Mouse (Mus musculus) gastrocnemius, adult 2 months (tissue): Measurements from ENCODE around the gene 5330417H12Rik. TPM values are rescaled to one million over a fixed set of nuclear protein-coding genes. Genes with fewer than 3 reads are reported as not detected.

Source experiments
- DNase-seq: peaks from one replicate; pipeline ENCODE4 v3.0.0; 2022
- H3K27ac ChIP-seq: fragments of 200-600 bp; 2 replicates; pipeline ENCODE4 v1.8.1; 2022; ENCODE audit warnings: mild to moderate bottlenecking
- H3K4me3 ChIP-seq: fragments of 200-600 bp; 2 replicates; pipeline ENCODE4 v1.8.1; 2022; ENCODE audit warnings: mild to moderate bottlenecking, moderate library complexity
- CTCF ChIP-seq: fragments of 200-600 bp; IDR thresholded peaks from 2 replicates; pipeline ENCODE4 v1.8.1; 2022; ENCODE audit warnings: antibody characterized with exemption, mild to moderate bottlenecking, moderate library complexity
- intact Hi-C: fragments of 180-260 bp; cut with DNase I; formaldehyde crosslinking; loops from one replicate; pipeline ENCODE4 v1.15.1; 2025
- total RNA-seq, 2 experiments: library from RNA; stranded (reverse); gene quantifications; 2 replicates each; pipeline ENCODE4 v1.2.3; 2021

5330417H12Rik gene
- total RNA-seq, 2 experiments from 2014 or later, result not detected

DNA sequence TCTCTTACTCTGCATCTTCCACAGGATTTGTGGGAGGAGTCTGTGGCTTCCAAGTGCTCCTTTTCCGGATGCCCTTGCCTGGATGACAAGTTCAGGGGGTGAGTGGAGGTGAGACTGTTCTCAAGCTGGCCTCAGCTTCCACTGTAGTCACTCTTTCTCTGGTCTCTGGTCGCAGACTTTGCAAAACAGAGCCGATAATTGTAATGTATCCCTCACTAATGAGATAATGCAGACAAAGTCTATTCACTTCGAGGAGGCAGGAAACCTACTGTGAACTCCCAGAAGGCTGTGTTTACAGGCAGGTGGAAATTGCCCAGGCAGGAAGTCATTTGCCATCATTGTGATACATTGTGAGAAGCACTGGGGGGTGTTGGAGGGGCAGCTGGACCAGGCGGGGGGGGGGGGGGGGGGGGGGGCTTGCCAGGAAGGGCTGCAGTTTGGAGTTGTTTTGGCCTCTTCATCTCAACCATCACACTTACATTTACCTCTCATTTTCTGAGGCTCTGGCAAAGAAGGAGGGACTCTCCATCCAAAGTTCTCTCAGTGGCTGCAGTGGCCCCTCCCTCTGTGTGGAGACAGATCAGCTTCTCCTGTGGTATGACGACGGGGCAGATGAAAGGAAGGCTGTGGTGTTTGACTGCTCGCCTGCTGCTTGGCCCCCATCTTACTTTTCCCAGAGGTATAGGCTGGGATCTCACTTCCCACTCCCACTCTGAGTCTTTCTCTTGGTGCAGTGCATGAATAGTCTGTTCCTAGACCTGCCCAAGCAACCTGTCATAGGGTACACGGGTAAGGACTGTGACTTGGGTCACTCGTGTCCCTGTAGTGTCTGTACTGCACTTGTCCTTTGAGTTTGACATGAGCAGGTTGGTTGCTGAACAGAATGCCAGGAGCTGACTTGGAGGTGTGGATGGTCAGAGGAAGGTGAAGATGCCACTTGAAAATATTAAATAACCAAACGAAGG is 6.7 kb downstream of the 5330417H12Rik start:
- peak overlapping the region; percentile 48 for H3K27ac ChIP-seq

DNA sequence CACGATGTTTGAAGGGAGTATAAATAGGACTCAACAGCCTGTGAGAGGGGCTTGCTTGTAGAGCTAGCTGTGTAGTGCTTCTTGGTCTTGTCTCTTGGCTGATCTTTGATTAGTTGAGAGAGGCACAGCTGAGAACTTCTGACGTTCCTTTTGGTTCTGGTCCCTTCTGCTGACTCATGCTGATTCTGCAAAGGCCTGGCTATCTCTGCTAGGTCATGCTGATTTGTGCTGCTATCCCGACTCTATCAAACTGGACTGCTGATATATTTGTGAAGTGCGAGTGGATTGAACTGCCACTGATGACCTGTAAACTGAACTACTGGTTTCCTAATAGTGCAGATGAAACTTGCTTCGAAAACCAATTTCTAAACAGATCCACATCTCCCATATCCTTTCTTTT is 14.1 kb downstream of the 5330417H12Rik start:
- no peak for DNase-seq

More for the DNA sequence above, 6.7 kb downstream of the 5330417H12Rik start:
- no peak overlapping the region for H3K4me3 ChIP-seq
- TF ChIP-seq CTCF, result no peak
- intact Hi-C loops, result no loop called here
- no peak for DNase-seq

DNA sequence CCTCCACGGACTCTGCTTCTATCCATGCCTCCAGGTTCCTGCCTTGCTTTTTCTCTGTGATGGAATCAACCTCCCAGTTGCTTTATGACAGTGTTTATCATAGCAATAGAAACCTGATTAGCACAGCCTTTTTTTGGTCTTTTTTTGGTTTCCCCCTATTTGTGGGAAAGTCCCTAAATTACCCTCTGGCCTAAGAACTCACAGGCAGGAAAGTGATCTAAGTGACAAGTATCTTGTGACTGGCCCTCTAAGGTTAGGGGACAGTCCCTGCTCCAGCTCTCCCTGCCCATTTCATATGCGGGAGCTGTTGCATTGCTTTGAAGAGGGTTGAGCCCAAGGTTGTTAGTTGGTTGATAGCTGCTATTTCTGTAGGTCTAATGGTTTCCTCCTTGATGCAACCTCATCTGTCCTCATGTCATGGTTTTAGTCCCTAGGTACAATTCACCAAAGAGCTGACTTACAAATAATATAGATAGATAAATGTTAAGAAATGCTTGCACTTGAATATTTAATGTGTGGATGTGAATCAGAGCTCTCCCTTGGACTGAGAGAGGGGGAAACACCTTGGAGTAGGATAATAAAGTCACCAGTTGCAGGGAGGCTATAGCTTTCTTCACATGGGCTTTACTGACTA is 15.2 kb downstream of the 5330417H12Rik start:
- no peak for DNase-seq
- no peak overlapping the region for H3K4me3 ChIP-seq
- intact Hi-C loops, result no loop called here
- H3K27ac ChIP-seq, result no peak overlapping the region
- TF ChIP-seq CTCF, result no peak

More for the DNA sequence above, 14.1 kb downstream of the 5330417H12Rik start:
- no peak for TF ChIP-seq CTCF
- H3K27ac ChIP-seq, result peak overlapping the region; percentile 24; the same call in 1 of the 2 replicates
- H3K4me3 ChIP-seq, result no peak overlapping the region
- intact Hi-C loops, result no loop called here

DNA sequence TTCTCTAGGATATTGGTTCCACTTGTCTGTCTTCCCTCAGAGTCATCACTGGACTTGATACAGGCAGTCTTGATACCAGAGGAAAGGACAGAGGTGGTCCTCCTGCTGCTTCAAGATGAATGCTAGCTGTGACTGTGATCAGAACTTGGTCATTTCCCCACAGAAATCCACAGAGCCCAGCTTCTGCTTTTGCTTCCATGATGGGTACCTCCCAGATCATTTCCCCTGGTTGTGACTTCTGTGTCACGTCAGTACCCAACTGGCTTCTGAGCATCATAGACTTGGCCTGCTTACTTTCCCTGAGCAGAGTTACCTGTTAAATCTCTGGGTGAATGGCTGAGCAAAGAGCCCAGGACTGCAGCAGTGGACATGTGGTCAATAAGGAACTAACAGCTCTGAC is 17.2 kb downstream of the 5330417H12Rik start:
- intact Hi-C loops, result no loop called here

DNA sequence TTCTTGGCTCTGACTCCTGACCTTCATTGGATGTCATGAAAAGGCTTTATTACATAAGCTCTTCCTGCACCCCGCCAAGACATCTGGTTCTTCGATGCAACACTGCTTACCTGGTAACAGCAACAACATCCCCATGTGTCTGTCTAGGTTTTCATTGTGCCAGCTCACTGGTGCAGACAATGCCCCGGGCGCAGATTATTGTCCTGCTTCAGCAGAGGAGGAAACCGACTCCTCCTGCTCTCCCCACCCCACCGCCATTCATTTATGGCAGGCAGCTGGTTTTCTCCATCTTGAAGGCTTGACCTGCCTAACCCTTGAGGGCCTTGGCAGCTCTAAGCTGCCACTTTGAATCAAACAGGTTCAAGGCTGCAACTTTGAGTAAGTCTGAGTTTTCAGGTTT is 22.0 kb downstream of the 5330417H12Rik start:
- no peak for TF ChIP-seq CTCF
- no peak overlapping the region for H3K4me3 ChIP-seq
- DNase-seq, result no peak
- H3K27ac ChIP-seq, result peak overlapping the region; percentile 48; the same call in 1 of the 2 replicates
- intact Hi-C loops, result no loop called here

More for the DNA sequence above, 17.2 kb downstream of the 5330417H12Rik start:
- H3K27ac ChIP-seq, result no peak overlapping the region
- no peak overlapping the region for H3K4me3 ChIP-seq
- no peak for TF ChIP-seq CTCF
- no peak for DNase-seq

DNA sequence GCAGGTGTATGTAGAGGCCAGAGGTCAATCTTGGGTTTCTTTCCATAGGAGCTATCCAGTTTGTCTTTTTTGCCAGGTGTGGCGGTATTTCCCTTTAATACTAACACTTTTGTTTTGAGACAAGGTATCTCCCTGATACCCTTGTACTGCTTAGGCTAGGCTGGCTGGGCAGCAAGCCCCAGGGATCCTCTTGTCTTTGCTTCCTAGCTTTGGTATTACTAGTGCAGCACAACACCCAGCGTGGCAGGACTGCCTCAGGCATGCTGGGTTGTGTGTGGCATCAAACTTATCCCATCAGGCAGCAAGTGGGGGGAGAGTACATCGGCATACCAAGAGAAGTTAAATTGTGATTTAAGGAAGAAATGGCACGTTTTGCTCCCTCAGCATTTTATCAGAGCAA is 22.5 kb downstream of the 5330417H12Rik start:
- no peak for TF ChIP-seq CTCF
- H3K4me3 ChIP-seq, result no peak overlapping the region
- no peak for DNase-seq
- H3K27ac ChIP-seq, result peak overlapping the region; percentile 40; the same call in 1 of the 2 replicates
- intact Hi-C loops, result no loop called here

DNA sequence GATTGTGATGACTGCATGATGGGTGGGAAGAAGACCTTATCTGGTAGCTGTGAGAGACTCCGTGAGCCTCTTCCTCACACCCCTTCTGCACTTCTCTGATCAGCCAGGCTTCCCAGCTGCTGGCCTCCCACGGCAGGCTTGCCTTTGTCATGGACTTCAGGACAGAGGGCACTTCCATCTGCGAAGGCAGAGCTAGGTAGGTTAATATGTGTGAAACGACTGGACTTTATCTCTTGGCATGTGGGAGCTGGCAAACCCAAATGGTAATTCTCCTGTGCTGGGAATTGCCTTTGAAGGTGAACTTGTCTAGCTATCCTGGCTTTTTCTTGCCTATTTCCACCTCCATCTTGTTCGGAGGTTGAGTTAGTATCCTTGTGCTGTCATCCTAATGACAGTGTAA is 24.3 kb downstream of the 5330417H12Rik start:
- no peak overlapping the region for H3K4me3 ChIP-seq
- no peak for DNase-seq
- no peak for TF ChIP-seq CTCF
- intact Hi-C loops, result no loop called here
- no peak overlapping the region for H3K27ac ChIP-seq

DNA sequence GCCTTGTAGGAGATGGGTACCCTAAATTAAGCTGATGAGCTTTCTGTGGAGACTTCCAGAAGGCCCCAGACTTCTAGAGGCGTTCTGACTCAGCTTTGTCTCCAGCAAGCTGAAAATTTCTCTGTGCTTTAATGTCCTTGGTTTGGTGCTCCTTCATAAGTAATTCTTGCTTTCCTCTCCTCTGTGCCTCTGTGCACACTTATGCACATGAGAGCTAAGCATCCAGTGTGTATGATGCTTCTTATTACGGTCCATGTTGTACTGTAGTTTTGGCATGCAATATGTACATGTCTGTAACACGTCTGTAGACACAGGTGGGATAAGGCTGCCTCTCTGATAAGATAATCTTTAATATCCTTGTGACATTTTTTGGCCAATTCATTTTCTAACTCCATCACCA is 27.0 kb downstream of the 5330417H12Rik start:
- peak overlapping the region; percentile 25; the same call in 1 of the 2 replicates for H3K27ac ChIP-seq
- no peak overlapping the region for H3K4me3 ChIP-seq
- no peak for DNase-seq
- intact Hi-C loops, result loop anchor here (5.0 kb wide), 1 partner anchor 39 kb away; no protein-coding TSS in a partner anchor
- no peak for TF ChIP-seq CTCF

DNA sequence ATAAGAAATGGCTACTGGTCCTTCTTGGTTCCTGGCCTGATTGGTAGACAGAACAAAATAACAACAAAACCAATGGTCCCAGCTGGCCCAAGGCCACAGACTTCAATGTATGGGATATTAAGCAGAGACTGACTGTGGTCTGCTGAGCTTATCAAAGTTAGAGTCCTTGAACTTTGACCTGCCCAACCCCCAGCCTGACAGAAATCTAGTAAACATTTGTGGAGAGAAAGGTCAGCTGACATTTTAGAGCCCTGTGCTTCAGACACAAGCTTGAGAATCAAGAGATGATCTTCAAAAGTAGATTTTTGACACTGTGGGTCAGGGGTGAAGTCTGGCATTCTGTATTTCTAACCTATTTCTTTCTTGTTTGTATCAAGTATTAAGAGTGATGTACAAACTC is 28.2 kb downstream of the 5330417H12Rik start:
- intact Hi-C loops, result loop anchor here (5.0 kb wide), 1 partner anchor 41 kb away; no protein-coding TSS in a partner anchor
- DNase-seq, result no peak
- TF ChIP-seq CTCF, result no peak
- H3K27ac ChIP-seq, result peak overlapping the region; percentile 93; the same call in 1 of the 2 replicates
- H3K4me3 ChIP-seq, result peak overlapping the region; percentile 86

DNA sequence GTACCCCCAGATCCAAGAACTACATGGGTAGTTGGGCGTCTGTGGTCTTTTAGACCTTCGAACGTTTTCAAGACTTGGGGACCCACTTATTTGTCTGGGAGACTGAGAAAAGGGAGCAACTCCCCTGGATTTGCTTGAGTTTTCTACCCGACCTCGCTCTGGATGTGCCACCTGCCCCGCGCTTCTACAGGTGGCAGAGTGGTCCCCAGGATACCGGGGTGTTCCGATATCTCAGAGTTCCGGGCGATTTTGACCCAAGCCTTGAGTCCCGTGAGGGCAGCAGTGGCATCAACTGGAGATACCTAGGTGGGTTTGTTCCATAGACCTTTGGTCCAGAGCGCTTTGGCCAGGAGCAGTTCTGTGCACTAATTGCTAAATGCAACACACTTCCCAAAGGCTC is 29.5 kb downstream of the 5330417H12Rik start:
- Histone ChIP-seq H3K4me3 (peak overlapping the region; percentile 86), H3K27ac (peak overlapping the region; percentile 93)
- intact Hi-C loops, result loop anchor here (2.0 to 5.0 kb wide), 2 partner anchors 42 to 69 kb away; no protein-coding TSS in a partner anchor
- no peak for TF ChIP-seq CTCF
- no peak for DNase-seq

DNA sequence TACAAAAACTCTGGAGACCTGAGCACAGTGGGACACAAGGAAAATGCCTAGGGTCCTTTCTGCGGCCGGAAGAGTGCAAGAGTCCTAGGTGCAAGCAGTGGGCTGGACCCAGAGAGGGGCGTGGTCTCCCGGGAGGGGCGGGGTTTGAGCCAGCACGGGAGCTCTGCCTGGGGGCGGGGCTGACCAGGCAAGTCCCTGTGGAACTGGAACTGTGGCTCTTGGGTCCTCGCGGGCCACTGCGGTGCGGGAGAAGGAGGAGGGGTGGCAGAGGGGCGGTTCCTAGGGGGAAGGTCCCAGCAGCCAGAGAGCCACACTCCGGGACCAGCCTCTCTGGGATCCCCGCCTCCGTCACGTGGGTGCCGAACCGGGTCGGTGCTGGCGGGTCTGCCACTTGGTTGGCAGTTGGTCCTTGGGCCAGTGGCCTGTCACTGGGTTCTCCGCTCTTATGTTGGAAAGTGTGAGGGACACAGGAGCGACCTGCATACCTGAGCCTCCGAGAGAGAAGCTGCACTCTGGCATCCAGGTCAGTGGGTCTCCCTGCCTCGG is 30.0 kb downstream of the 5330417H12Rik start, which contains the start of gene Ppfibp2:
Ppfibp2 (plus strand) TSS at position 351 of the 546 bp plus-strand sequence.
- peak within 1 kb of the TSS; percentile 86 for H3K4me3 ChIP-seq
- no peak for TF ChIP-seq CTCF
- intact Hi-C loops, result loop anchor here (2.0 to 5.0 kb wide), 3 partner anchors 42 to 152 kb away; no protein-coding TSS in a partner anchor
- peak within 1 kb of the TSS; percentile 93 for H3K27ac ChIP-seq
- DNase-seq, result peak; percentile 97

DNA sequence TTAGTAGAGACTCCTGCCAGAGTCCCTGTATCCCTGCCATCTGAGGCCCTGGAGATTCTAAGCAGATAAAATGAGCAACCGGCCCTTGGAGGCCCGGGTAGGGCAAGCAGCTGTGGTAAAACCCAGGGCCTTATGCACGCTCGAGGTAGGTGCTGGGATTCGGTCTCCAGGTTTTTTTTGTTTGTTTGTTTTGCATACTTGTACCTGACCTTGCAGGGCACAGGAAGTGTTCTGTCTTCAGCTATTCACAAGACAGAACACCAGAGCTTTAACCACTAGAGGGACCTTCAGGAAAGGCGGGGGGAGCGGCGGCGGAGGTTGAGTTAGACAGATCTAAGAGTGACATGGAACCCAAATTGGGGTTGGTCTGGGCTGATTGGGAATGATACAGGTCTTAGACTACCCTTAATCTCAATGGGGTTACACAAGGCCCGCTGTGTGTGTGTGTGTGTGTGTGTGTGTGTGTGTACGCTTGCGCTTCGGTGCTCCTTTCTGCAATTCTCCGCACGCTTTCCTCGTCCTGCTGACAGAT is 30.6 kb downstream of the 5330417H12Rik start:
- TF ChIP-seq CTCF, result peak; percentile 65
- DNase-seq, result peak; percentile 69
- intact Hi-C loops, result loop anchor here (2.0 to 5.0 kb wide), 2 partner anchors 70 to 153 kb away; no protein-coding TSS in a partner anchor
- Histone ChIP-seq H3K4me3 (peak overlapping the region; percentile 86), H3K27ac (peak overlapping the region; percentile 93)
